ENCODE assay signal across 8 mouse cellular contexts in the genomic region with DNA sequence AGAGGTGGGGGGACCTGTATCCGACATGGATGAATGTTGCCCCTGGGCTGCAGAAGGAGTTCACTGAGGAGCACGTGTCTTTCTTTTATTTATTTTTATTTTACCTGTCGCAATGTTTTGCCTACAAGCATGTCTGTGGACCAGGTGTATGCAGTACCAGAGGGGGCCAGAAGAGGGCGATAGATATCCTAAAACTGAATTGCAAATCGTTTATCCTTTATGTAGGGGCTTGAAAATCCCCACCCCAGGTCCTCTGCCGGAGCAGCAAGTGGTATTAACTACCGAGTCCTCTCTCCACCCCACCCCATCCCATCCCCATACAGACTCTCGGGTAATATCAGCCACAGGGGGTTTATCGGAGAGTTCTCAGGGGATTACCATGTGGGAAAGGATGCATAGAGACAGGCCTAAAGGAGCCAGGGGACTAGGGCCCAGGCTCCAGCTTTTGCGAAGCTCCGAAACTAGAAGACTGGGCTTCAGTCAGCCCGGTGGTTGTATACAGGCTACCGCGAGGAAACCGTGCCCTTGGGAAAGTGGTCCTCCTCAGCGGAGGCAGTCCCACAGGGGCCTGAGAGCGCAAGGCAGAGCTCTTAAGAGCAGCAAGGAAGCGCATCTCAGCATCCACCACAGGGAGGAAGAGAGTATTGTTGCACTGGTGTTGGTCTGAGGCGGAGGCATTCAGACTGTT. TPM values are rescaled to one million over a fixed set of nuclear protein-coding genes. Genes with fewer than 3 reads are reported as not detected.
DNase-seq lines count a peak whose midpoint lies in the region; ATAC-seq and TF ChIP-seq lines count a peak whose summit lies in the region.

No protein-coding gene starts in this region.

- no peaks in the 10 kb centered on the region for H3K9me3 ChIP-seq in kidney, embryonic 14.5 days (ENCODE audit: control insufficient read depth, low read length)
- no peaks in the 10 kb centered on the region for H3K9me3 ChIP-seq in limb, embryonic 14.5 days (ENCODE audit: control insufficient read depth, low read length)
- no peaks in the 10 kb centered on the region for H3K9me3 ChIP-seq in midbrain, embryonic 16.5 days (replicated peaks; ENCODE audit: control insufficient read depth, low read length, poor library complexity, severe bottlenecking)

- H3K4me3 ChIP-seq in kidney, embryonic 14.5 days (ENCODE audit: low read length), result peak overlapping the region; percentile 13; the same call in 1 of the 2 replicates
- H3K4me3 ChIP-seq in limb, embryonic 14.5 days (replicated peaks; ENCODE audit: low read length), result peak overlapping the region; percentile 24
- H3K4me3 ChIP-seq in midbrain, embryonic 16.5 days (ENCODE audit: low read depth, low read length), result peak overlapping the region; percentile 31

- peak; percentile 77 for ATAC-seq in kidney, embryonic 14.5 days (ENCODE audit: low FRiP score, low TSS enrichment)
- peak; percentile 63; the same call in 1 of the 2 replicates for ATAC-seq in limb, embryonic 14.5 days (ENCODE audit: low FRiP score, low read depth)
- ATAC-seq in midbrain, embryonic 16.5 days, result peak; percentile 83

- no peak overlapping the region for H3K27ac ChIP-seq in kidney, embryonic 14.5 days (ENCODE audit: low read depth, low read length)
- no peak overlapping the region for H3K27ac ChIP-seq in limb, embryonic 14.5 days (replicated peaks; ENCODE audit: low read depth, low read length)
- H3K27ac ChIP-seq in midbrain, embryonic 16.5 days (ENCODE audit: low read length), result peak overlapping the region; percentile 73

- H3K4me1 ChIP-seq in kidney, embryonic 14.5 days (ENCODE audit: control insufficient read depth, insufficient read depth, low read length), result no peaks in the 10 kb centered on the region
- no peaks in the 10 kb centered on the region for H3K4me1 ChIP-seq in limb, embryonic 14.5 days (ENCODE audit: control insufficient read depth, insufficient read depth, low read length)
- peaks cover 4% of the 10 kb centered on the region; the same call in 1 of the 2 replicates for H3K4me1 ChIP-seq in midbrain, embryonic 16.5 days (ENCODE audit: control insufficient read depth, insufficient read depth, low read length)

- TF ChIP-seq POLR2A in limb, embryonic 14.5 days (IDR thresholded peaks at IDR 0.05; ENCODE audit: borderline replicate concordance, extremely low read depth, insufficient read depth, insufficient read length), result no peak

- 32% methylated on average over 19 of the region's 19 CpGs for WGBS in kidney, embryonic 14.5 days
- WGBS in limb, embryonic 14.5 days, result 31% methylated on average over 19 of the region's 19 CpGs
- 29% methylated on average over 19 of the region's 19 CpGs for WGBS in midbrain, embryonic 16.5 days

- H3K36me3 ChIP-seq in kidney, embryonic 14.5 days (ENCODE audit: control insufficient read depth, insufficient read depth, low read length), result no peaks in the 10 kb centered on the region
- H3K36me3 ChIP-seq in limb, embryonic 14.5 days (ENCODE audit: control insufficient read depth, insufficient read depth, low read length), result no peaks in the 10 kb centered on the region
- H3K36me3 ChIP-seq in midbrain, embryonic 16.5 days (ENCODE audit: control insufficient read depth, insufficient read depth, low read length), result no peaks in the 10 kb centered on the region

- H3K9ac ChIP-seq in kidney, embryonic 14.5 days (ENCODE audit: low read depth, low read length), result no peak overlapping the region
- H3K9ac ChIP-seq in limb, embryonic 14.5 days (ENCODE audit: low read depth, low read length, severe bottlenecking), result peak overlapping the region; percentile 36; the same call in 1 of the 2 replicates
- H3K9ac ChIP-seq in midbrain, embryonic 16.5 days (ENCODE audit: low read depth, low read length), result peak overlapping the region; percentile 44; the same call in 1 of the 2 replicates

- DNase-seq in ovary, postnatal 10 days (ENCODE audit: low spot score), result peak; percentile 60
- DNase-seq in ovary, adult 18-20 months (ENCODE audit: low spot score), result no peak
- DNase-seq in embryo, embryonic 10.5 days (ENCODE audit: low spot score), result peak; percentile 81
- peak; percentile 33 to 86 for DNase-seq in heart, adult 18-20 months
- DNase-seq in limb, embryonic 14.5 days (ENCODE audit: low spot score), result peak; percentile 34
- DNase-seq in spleen, postnatal 4 days (ENCODE audit: low spot score in 2 of 2), result peak; percentile 68 to 88

- H3K4me2 ChIP-seq in kidney, embryonic 14.5 days (replicated peaks; ENCODE audit: low read depth, low read length), result peak overlapping the region; percentile 36
- peak overlapping the region; percentile 38 for H3K4me2 ChIP-seq in limb, embryonic 14.5 days (replicated peaks; ENCODE audit: low read depth, low read length, severe bottlenecking)
- peak overlapping the region; percentile 56 for H3K4me2 ChIP-seq in midbrain, embryonic 16.5 days (ENCODE audit: low read length)

- no peaks in the 10 kb centered on the region for H3K27me3 ChIP-seq in kidney, embryonic 14.5 days (ENCODE audit: control insufficient read depth, insufficient read depth, low read length)
- H3K27me3 ChIP-seq in limb, embryonic 14.5 days (ENCODE audit: control insufficient read depth, insufficient read depth, low read length), result no peaks in the 10 kb centered on the region
- H3K27me3 ChIP-seq in midbrain, embryonic 16.5 days (ENCODE audit: control insufficient read depth, insufficient read depth, low read depth, low read length), result no peaks in the 10 kb centered on the region

RNA-seq across cellular contexts. Expression of a gene that starts 38.1 kb away (rescaled TPM):
- total RNA-seq in heart, adult 18-20 months (2021), result 100 to 1,000 TPM; 369 to 422 TPM
- polyA plus RNA-seq in kidney, embryonic 14.5 days (2014; fragmentation: Nextera tagmentation; extraction: Ambion mirVana), result 838 and 851 TPM in 2 replicates
- polyA plus RNA-seq in limb, embryonic 14.5 days (2012; rRNA removed), result 362 and 365 TPM in 2 replicates
- 474 and 536 TPM in 2 replicates for polyA plus RNA-seq in limb, embryonic 14.5 days (2014; fragmentation: Nextera tagmentation; extraction: Ambion mirVana)
- polyA plus RNA-seq in midbrain, embryonic 16.5 days (2015; fragmentation: Nextera tagmentation; extraction: Ambion mirVana), result 408 and 436 TPM in 2 replicates

RNA-seq across cellular contexts. Expression of a gene that starts 40.2 kb away (rescaled TPM):
- 10 to 100 TPM; 69.8 to 71.6 TPM for total RNA-seq in heart, adult 18-20 months (2021)
- polyA plus RNA-seq in kidney, embryonic 14.5 days (2014; fragmentation: Nextera tagmentation; extraction: Ambion mirVana), result 114 and 127 TPM in 2 replicates
- 40.0 and 44.2 TPM in 2 replicates for polyA plus RNA-seq in limb, embryonic 14.5 days (2012; rRNA removed)
- 133 TPM in 2 replicates for polyA plus RNA-seq in limb, embryonic 14.5 days (2014; fragmentation: Nextera tagmentation; extraction: Ambion mirVana)
- polyA plus RNA-seq in midbrain, embryonic 16.5 days (2015; fragmentation: Nextera tagmentation; extraction: Ambion mirVana), result 114 and 116 TPM in 2 replicates

RNA-seq across cellular contexts. Expression of a gene that starts 40.4 kb away (rescaled TPM):
- 10 to 100 TPM; 15.2 to 18.2 TPM for total RNA-seq in heart, adult 18-20 months (2021)
- polyA plus RNA-seq in kidney, embryonic 14.5 days (2014; fragmentation: Nextera tagmentation; extraction: Ambion mirVana), result 24.7 and 38.1 TPM in 2 replicates
- polyA plus RNA-seq in limb, embryonic 14.5 days (2012; rRNA removed), result 18.0 and 21.1 TPM in 2 replicates
- polyA plus RNA-seq in limb, embryonic 14.5 days (2014; fragmentation: Nextera tagmentation; extraction: Ambion mirVana), result 34.6 and 35.8 TPM in 2 replicates
- 20.9 and 21.0 TPM in 2 replicates for polyA plus RNA-seq in midbrain, embryonic 16.5 days (2015; fragmentation: Nextera tagmentation; extraction: Ambion mirVana)
